Mouse (Mus musculus): ENCODE measurements around the gene Shank3.

DNA sequence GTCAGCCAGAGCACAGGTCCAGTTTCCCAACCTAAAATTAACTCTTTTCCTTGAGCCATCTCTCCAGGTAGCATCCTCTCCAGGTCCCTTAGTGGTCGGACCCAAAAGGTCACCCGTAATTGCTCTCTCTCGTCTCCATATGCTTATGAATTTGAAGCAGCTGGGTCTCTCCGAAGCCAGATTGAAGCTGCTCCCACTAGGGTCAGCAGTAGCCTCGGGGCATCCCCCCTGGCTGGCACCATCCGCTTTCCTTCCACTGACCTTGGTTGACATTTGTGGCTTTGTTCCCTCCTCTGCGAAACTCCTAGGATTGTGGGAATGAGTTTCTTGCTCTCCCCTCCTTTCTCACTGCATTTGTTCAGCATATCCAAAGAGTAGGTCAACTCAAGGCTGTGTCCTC is 44.7 kb downstream of the Shank3 start:
- no peak for TF ChIP-seq TAL1 (IDR thresholded peaks at IDR 0.05; ENCODE audit: low read length)
- TF ChIP-seq GATA1 (IDR thresholded peaks at IDR 0.05; ENCODE audit: low read length): no peak

Data from erythroblast, embryonic 14.5 days (primary cell).